ENCODE assay signal across 19 mouse cellular contexts in genomic region chr14:31214684-31215083, GRCm38 (mm10). TPM values are rescaled to one million over a fixed set of nuclear protein-coding genes. Genes with fewer than 3 reads are reported as not detected.
A peak's percentile ranks its signal among the peaks of the same experiment; 100 is the strongest.
DNase-seq lines count a peak whose midpoint lies in the region; ATAC-seq and TF ChIP-seq lines count a peak whose summit lies in the region.
"Had no signal": no experiment of that assay in that cellular context is flagged by ENCODE, and none has a peak within 500 bp of the region (broad histone marks: within the 10 kb centered on the region; RNA-seq: fewer than 3 reads in every experiment).

No protein-coding gene starts in this region.

- 0 out of 2 replicates have a peak overlapping the region, but pooled peaks have one; percentile 10 for H3K9ac ChIP-seq in heart, embryonic 11.5 days (ENCODE audit: low read depth, low read length)
- peak overlapping the region; percentile 43; the same call in 1 of the 2 replicates for H3K9ac ChIP-seq in hindbrain, embryonic 13.5 days
- no peak overlapping the region for H3K9ac ChIP-seq in hindbrain, embryonic 14.5 days
- no peak overlapping the region for H3K9ac ChIP-seq in midbrain, embryonic 16.5 days (ENCODE audit: low read depth, low read length)
- H3K9ac ChIP-seq in midbrain, embryonic 13.5 days (replicated peaks), result no peak overlapping the region
- H3K9ac ChIP-seq: forebrain, embryonic 13.5 days; midbrain, embryonic 15.5 days had no signal

- H3K9me3 ChIP-seq in heart, embryonic 11.5 days (replicated peaks; ENCODE audit: control insufficient read depth, low read length), result no peaks in the 10 kb centered on the region
- no peaks in the 10 kb centered on the region for H3K9me3 ChIP-seq in hindbrain, embryonic 13.5 days
- no peaks in the 10 kb centered on the region for H3K9me3 ChIP-seq in hindbrain, embryonic 14.5 days (ENCODE audit: control insufficient read depth, low read length)
- no peaks in the 10 kb centered on the region for H3K9me3 ChIP-seq in midbrain, embryonic 16.5 days (replicated peaks; ENCODE audit: control insufficient read depth, low read length, poor library complexity, severe bottlenecking)
- H3K9me3 ChIP-seq in midbrain, embryonic 13.5 days, result no peaks in the 10 kb centered on the region
- H3K9me3 ChIP-seq: embryonic facial prominence, embryonic 13.5 days; forebrain, embryonic 13.5 days; hindbrain, embryonic 10.5 days; limb, embryonic 10.5 days; midbrain, embryonic 15.5 days had no signal

- TF ChIP-seq POLR2A in myocyte (IDR thresholded peaks at IDR 0.05; ENCODE audit: insufficient read length, low read depth), result peak; percentile 86

- peaks cover 2% of the 10 kb centered on the region; the same call in 1 of the 2 replicates for H3K36me3 ChIP-seq in heart, embryonic 11.5 days (ENCODE audit: control insufficient read depth, insufficient read depth, low read length)
- no peaks in the 10 kb centered on the region for H3K36me3 ChIP-seq in hindbrain, embryonic 13.5 days
- no peaks in the 10 kb centered on the region for H3K36me3 ChIP-seq in hindbrain, embryonic 14.5 days (replicated peaks; ENCODE audit: control insufficient read depth, insufficient read depth)
- no peaks in the 10 kb centered on the region for H3K36me3 ChIP-seq in midbrain, embryonic 16.5 days (ENCODE audit: control insufficient read depth, insufficient read depth, low read length)
- no peaks in the 10 kb centered on the region for H3K36me3 ChIP-seq in midbrain, embryonic 13.5 days
- peaks cover 19% of the 10 kb centered on the region for H3K36me3 ChIP-seq in myocyte (ENCODE audit: control insufficient read depth, insufficient read depth)
- H3K36me3 ChIP-seq: embryonic facial prominence, embryonic 13.5 days; hindbrain, embryonic 10.5 days; limb, embryonic 10.5 days; midbrain, embryonic 15.5 days had no signal

- peaks cover 6% of the 10 kb centered on the region for H3K79me2 ChIP-seq in myocyte (ENCODE audit: control insufficient read depth, insufficient read depth)

- H3K4me2 ChIP-seq in heart, embryonic 11.5 days, result no peak overlapping the region
- H3K4me2 ChIP-seq in hindbrain, embryonic 13.5 days, result no peak overlapping the region
- H3K4me2 ChIP-seq in hindbrain, embryonic 14.5 days (replicated peaks), result no peak overlapping the region
- no peak overlapping the region for H3K4me2 ChIP-seq in midbrain, embryonic 16.5 days (ENCODE audit: low read length)
- no peak overlapping the region for H3K4me2 ChIP-seq in midbrain, embryonic 13.5 days (replicated peaks)
- no peak overlapping the region for H3K4me2 ChIP-seq in myocyte (ENCODE audit: low read depth)
- H3K4me2 ChIP-seq: embryonic facial prominence, embryonic 13.5 days; forebrain, embryonic 13.5 days had no signal

- H3K27me3 ChIP-seq in heart, embryonic 11.5 days (ENCODE audit: control insufficient read depth, insufficient read depth, low read length), result 0 out of 2 replicates have a peak, but pooled peaks cover 2% of the 10 kb centered on the region
- H3K27me3 ChIP-seq in hindbrain, embryonic 13.5 days, result peaks cover 7% of the 10 kb centered on the region; the same call in 1 of the 2 replicates
- no peaks in the 10 kb centered on the region for H3K27me3 ChIP-seq in hindbrain, embryonic 14.5 days (ENCODE audit: control insufficient read depth, insufficient read depth, low read length)
- H3K27me3 ChIP-seq in midbrain, embryonic 16.5 days (ENCODE audit: control insufficient read depth, insufficient read depth, low read depth, low read length), result no peaks in the 10 kb centered on the region
- no peaks in the 10 kb centered on the region for H3K27me3 ChIP-seq in midbrain, embryonic 13.5 days
- H3K27me3 ChIP-seq in myocyte (ENCODE audit: control insufficient read depth, insufficient read depth, insufficient read length), result no peaks in the 10 kb centered on the region
- H3K27me3 ChIP-seq: embryonic facial prominence, embryonic 13.5 days; forebrain, embryonic 13.5 days; midbrain, embryonic 15.5 days had no signal

- H3K27ac ChIP-seq in heart, embryonic 11.5 days (ENCODE audit: low read depth, low read length), result no peak overlapping the region
- no peak overlapping the region for H3K27ac ChIP-seq in hindbrain, embryonic 13.5 days
- no peak overlapping the region for H3K27ac ChIP-seq in hindbrain, embryonic 14.5 days
- H3K27ac ChIP-seq in midbrain, embryonic 16.5 days (ENCODE audit: low read length), result no peak overlapping the region
- no peak overlapping the region for H3K27ac ChIP-seq in midbrain, embryonic 13.5 days
- H3K27ac ChIP-seq: embryonic facial prominence, embryonic 13.5 days; forebrain, embryonic 13.5 days; hindbrain, embryonic 10.5 days; layer of hippocampus, adult 2 months; limb, embryonic 10.5 days; midbrain, embryonic 15.5 days had no signal

- ATAC-seq in heart, embryonic 11.5 days (replicated peaks; ENCODE audit: insufficient number of reproducible peaks, low FRiP score, low TSS enrichment), result no peak
- no peak for ATAC-seq in hindbrain, embryonic 13.5 days (ENCODE audit: low FRiP score)
- ATAC-seq in hindbrain, embryonic 14.5 days (ENCODE audit: low FRiP score), result no peak
- peak; percentile 14; the same call in 1 of the 2 replicates for ATAC-seq in midbrain, embryonic 16.5 days
- no peak for ATAC-seq in midbrain, embryonic 13.5 days

- H3K4me3 ChIP-seq in heart, embryonic 11.5 days (ENCODE audit: low read depth, low read length), result no peak overlapping the region
- no peak overlapping the region for H3K4me3 ChIP-seq in hindbrain, embryonic 13.5 days
- H3K4me3 ChIP-seq in hindbrain, embryonic 14.5 days (replicated peaks; ENCODE audit: low read length), result no peak overlapping the region
- no peak overlapping the region for H3K4me3 ChIP-seq in midbrain, embryonic 16.5 days (ENCODE audit: low read depth, low read length)
- no peak overlapping the region for H3K4me3 ChIP-seq in midbrain, embryonic 13.5 days (replicated peaks)
- H3K4me3 ChIP-seq in myocyte, result no peak overlapping the region
- H3K4me3 ChIP-seq: embryonic facial prominence, embryonic 13.5 days; erythroblast, embryonic 14.5 days; forebrain, embryonic 13.5 days; hindbrain, embryonic 10.5 days; layer of hippocampus, adult 2 months; limb, embryonic 10.5 days; midbrain, embryonic 15.5 days had no signal

- peaks cover 44% of the 10 kb centered on the region for H3K4me1 ChIP-seq in heart, embryonic 11.5 days (ENCODE audit: control insufficient read depth, insufficient read depth, low read length)
- H3K4me1 ChIP-seq in hindbrain, embryonic 13.5 days (replicated peaks), result peaks cover 16% of the 10 kb centered on the region
- H3K4me1 ChIP-seq in hindbrain, embryonic 14.5 days (replicated peaks; ENCODE audit: control insufficient read depth, insufficient read depth, low read length), result peaks cover 14% of the 10 kb centered on the region
- peaks cover 3% of the 10 kb centered on the region; the same call in 1 of the 2 replicates for H3K4me1 ChIP-seq in midbrain, embryonic 16.5 days (ENCODE audit: control insufficient read depth, insufficient read depth, low read length)
- H3K4me1 ChIP-seq in midbrain, embryonic 13.5 days (replicated peaks), result peaks cover 17% of the 10 kb centered on the region

- DNase-seq in heart, postnatal 4 days, result no peak
- no peak for DNase-seq in hindbrain, embryonic 14.5 days (ENCODE audit: low spot score)
- no peak for DNase-seq in urinary bladder, adult 2 months (ENCODE audit: low spot score)
- DNase-seq: adrenal gland, adult 8-10 months had no signal

- 50% methylated on average over 3 of the region's 3 CpGs for WGBS in heart, embryonic 11.5 days (ENCODE audit: insufficient replicate concordance)
- WGBS in hindbrain, embryonic 13.5 days, result 94% methylated on average over 3 of the region's 3 CpGs
- WGBS in hindbrain, embryonic 14.5 days, result 96% methylated on average over 3 of the region's 3 CpGs
- whole genome bisulfite sequencing in midbrain, embryonic 16.5 days, result 93% methylated on average over 3 of the region's 3 CpGs
- WGBS in midbrain, embryonic 13.5 days, result 79% methylated on average over 3 of the region's 3 CpGs

- H3ac ChIP-seq in myocyte (ENCODE audit: control insufficient read depth, insufficient read length), result no peak overlapping the region

RNA-seq across cellular contexts. Expression of gene Nisch, which starts 2.1 kb away (rescaled TPM):
- polyA plus RNA-seq in heart, embryonic 11.5 days (2014; fragmentation: Nextera tagmentation; extraction: Ambion mirVana), result 286 and 325 TPM in 2 replicates
- 100 to 1,000 TPM; 301 to 310 TPM for total RNA-seq in heart, postnatal 4 days (2021)
- polyA plus RNA-seq in hindbrain, embryonic 13.5 days (2015; fragmentation: Nextera tagmentation; extraction: Ambion mirVana), result 315 and 334 TPM in 2 replicates
- polyA plus RNA-seq in hindbrain, embryonic 14.5 days (2014; fragmentation: Nextera tagmentation; extraction: Ambion mirVana), result 304 and 309 TPM in 2 replicates
- 354 and 388 TPM in 2 replicates for polyA plus RNA-seq in midbrain, embryonic 16.5 days (2015; fragmentation: Nextera tagmentation; extraction: Ambion mirVana)
- polyA plus RNA-seq in midbrain, embryonic 13.5 days (2015; fragmentation: Nextera tagmentation; extraction: Ambion mirVana), result 354 and 385 TPM in 2 replicates
- 266 TPM for polyA plus RNA-seq in myocyte (2012; fragmentation: generic; extraction: Trizol)
- polyA plus RNA-seq in urinary bladder, adult 2 months (2012; rRNA removed), result 211 and 293 TPM in 2 replicates

RNA-seq across cellular contexts. Expression of gene Sema3g, which starts 3.0 kb away (rescaled TPM):
- 0.03 and 0.08 TPM in 2 replicates for polyA plus RNA-seq in heart, embryonic 11.5 days (2014; fragmentation: Nextera tagmentation; extraction: Ambion mirVana)
- 10 to 100 TPM in 1 of 2 experiments, 1 to 10 TPM in 1; 9.2 to 11.4 TPM for total RNA-seq in heart, postnatal 4 days (2021)
- 0.84 and 0.90 TPM in 2 replicates for polyA plus RNA-seq in hindbrain, embryonic 13.5 days (2015; fragmentation: Nextera tagmentation; extraction: Ambion mirVana)
- polyA plus RNA-seq in hindbrain, embryonic 14.5 days (2014; fragmentation: Nextera tagmentation; extraction: Ambion mirVana), result 0.27 and 0.32 TPM in 2 replicates
- polyA plus RNA-seq in midbrain, embryonic 16.5 days (2015; fragmentation: Nextera tagmentation; extraction: Ambion mirVana), result 0.46 and 0.61 TPM in 2 replicates
- polyA plus RNA-seq in midbrain, embryonic 13.5 days (2015; fragmentation: Nextera tagmentation; extraction: Ambion mirVana), result 0.76 and 0.83 TPM in 2 replicates
- polyA plus RNA-seq in myocyte (2012; fragmentation: generic; extraction: Trizol), result 1.8 TPM
- 3.6 and 5.9 TPM in 2 replicates for polyA plus RNA-seq in urinary bladder, adult 2 months (2012; rRNA removed)
- total RNA-seq: granulocyte monocyte progenitor cell, adult 5-6 weeks had no signal
- polyA plus RNA-seq: activated CD4-positive, CD25-positive, alpha-beta regulatory T cell, adult 4 months; erythroblast, embryonic 14.5 days had no signal

RNA-seq across cellular contexts. Expression of gene Tnnc1, which starts 6.6 kb away (rescaled TPM):
- 3,123 and 3,177 TPM in 2 replicates for polyA plus RNA-seq in heart, embryonic 11.5 days (2014; fragmentation: Nextera tagmentation; extraction: Ambion mirVana)
- total RNA-seq in heart, postnatal 4 days (2021), result 1,000 to 10,000 TPM; 5,292 to 5,773 TPM
- polyA plus RNA-seq in hindbrain, embryonic 13.5 days (2015; fragmentation: Nextera tagmentation; extraction: Ambion mirVana), result 7.3 and 9.1 TPM in 2 replicates
- polyA plus RNA-seq in hindbrain, embryonic 14.5 days (2014; fragmentation: Nextera tagmentation; extraction: Ambion mirVana), result 2.4 and 3.2 TPM in 2 replicates
- 2.4 and 3.3 TPM in 2 replicates for polyA plus RNA-seq in midbrain, embryonic 16.5 days (2015; fragmentation: Nextera tagmentation; extraction: Ambion mirVana)
- 1.1 and 1.9 TPM in 2 replicates for polyA plus RNA-seq in midbrain, embryonic 13.5 days (2015; fragmentation: Nextera tagmentation; extraction: Ambion mirVana)
- polyA plus RNA-seq in myocyte (2012; fragmentation: generic; extraction: Trizol), result 7,028 TPM
- polyA plus RNA-seq in urinary bladder, adult 2 months (2012; rRNA removed), result 3.0 and 3.5 TPM in 2 replicates
- polyA plus RNA-seq: activated CD4-positive, CD25-positive, alpha-beta regulatory T cell, adult 4 months; liver, adult 2 months had no signal

RNA-seq across cellular contexts. Expression of gene Phf7, which starts 36.4 kb away (rescaled TPM):
- polyA plus RNA-seq in heart, embryonic 11.5 days (2014; fragmentation: Nextera tagmentation; extraction: Ambion mirVana), result 7.4 and 8.7 TPM in 2 replicates
- total RNA-seq in heart, postnatal 4 days (2021), result 1 to 10 TPM; 5.5 to 6.4 TPM
- polyA plus RNA-seq in hindbrain, embryonic 13.5 days (2015; fragmentation: Nextera tagmentation; extraction: Ambion mirVana), result 11.9 and 13.6 TPM in 2 replicates
- 10.4 and 10.7 TPM in 2 replicates for polyA plus RNA-seq in hindbrain, embryonic 14.5 days (2014; fragmentation: Nextera tagmentation; extraction: Ambion mirVana)
- polyA plus RNA-seq in midbrain, embryonic 16.5 days (2015; fragmentation: Nextera tagmentation; extraction: Ambion mirVana), result 10.2 and 10.8 TPM in 2 replicates
- polyA plus RNA-seq in midbrain, embryonic 13.5 days (2015; fragmentation: Nextera tagmentation; extraction: Ambion mirVana), result 12.7 and 13.2 TPM in 2 replicates
- polyA plus RNA-seq in myocyte (2012; fragmentation: generic; extraction: Trizol), result 5.4 TPM
- 8.9 and 9.0 TPM in 2 replicates for polyA plus RNA-seq in urinary bladder, adult 2 months (2012; rRNA removed)

RNA-seq across cellular contexts. Expression of gene Bap1, which starts 36.6 kb away (rescaled TPM):
- 52.5 and 57.8 TPM in 2 replicates for polyA plus RNA-seq in heart, embryonic 11.5 days (2014; fragmentation: Nextera tagmentation; extraction: Ambion mirVana)
- 10 to 100 TPM; 54.4 to 54.8 TPM for total RNA-seq in heart, postnatal 4 days (2021)
- polyA plus RNA-seq in hindbrain, embryonic 13.5 days (2015; fragmentation: Nextera tagmentation; extraction: Ambion mirVana), result 114 and 117 TPM in 2 replicates
- 93.3 and 94.1 TPM in 2 replicates for polyA plus RNA-seq in hindbrain, embryonic 14.5 days (2014; fragmentation: Nextera tagmentation; extraction: Ambion mirVana)
- polyA plus RNA-seq in midbrain, embryonic 16.5 days (2015; fragmentation: Nextera tagmentation; extraction: Ambion mirVana), result 116 and 125 TPM in 2 replicates
- 127 and 133 TPM in 2 replicates for polyA plus RNA-seq in midbrain, embryonic 13.5 days (2015; fragmentation: Nextera tagmentation; extraction: Ambion mirVana)
- 42.6 TPM for polyA plus RNA-seq in myocyte (2012; fragmentation: generic; extraction: Trizol)
- polyA plus RNA-seq in urinary bladder, adult 2 months (2012; rRNA removed), result 41.8 and 43.2 TPM in 2 replicates

Comparison
In these comparisons a context has a peak if more than half of its experiments do, and no peak if none do; other contexts are left out.
1. H3K9ac ChIP-seq: peak in heart, embryonic 11.5 days (single experiment) and hindbrain, embryonic 13.5 days (single experiment); none in hindbrain, embryonic 14.5 days (single experiment), midbrain, embryonic 16.5 days (single experiment) and midbrain, embryonic 13.5 days (single experiment).
2. RNA of gene Tnnc1, which starts 6.6 kb away (polyA plus RNA-seq): 7,028 TPM in myocyte (single experiment) and 3,123 to 3,177 TPM in heart, embryonic 11.5 days; 7.3 to 9.1 TPM in hindbrain, embryonic 13.5 days, 3.0 to 3.5 TPM in urinary bladder, adult 2 months, 2.4 to 3.2 TPM in hindbrain, embryonic 14.5 days, 2.4 to 3.3 TPM in midbrain, embryonic 16.5 days and 1.1 to 1.9 TPM in midbrain, embryonic 13.5 days; every median in the first group is over 100 times any median in the second.